Mouse (Mus musculus) C2C12 (cell line): ENCODE measurements at regions not wholly inside any gene's neighbourhood (a gene's known extent, or its start where the extent isn't known, plus 50 kb on each side); places are given as distances from the start of the nearest gene placed in this dataset.

Experiments used
- CTCF ChIP-seq: IDR thresholded peaks from one replicate; pipeline ENCODE4 v1.5.1; 2011; ENCODE audit not compliant: control insufficient read depth, insufficient read depth, insufficient read length
- USF1 ChIP-seq: IDR thresholded peaks from one replicate; pipeline ENCODE4 v1.6.1; 2011; ENCODE audit warnings: low read depth, mild to moderate bottlenecking, control low read depth, moderate library complexity

DNA sequence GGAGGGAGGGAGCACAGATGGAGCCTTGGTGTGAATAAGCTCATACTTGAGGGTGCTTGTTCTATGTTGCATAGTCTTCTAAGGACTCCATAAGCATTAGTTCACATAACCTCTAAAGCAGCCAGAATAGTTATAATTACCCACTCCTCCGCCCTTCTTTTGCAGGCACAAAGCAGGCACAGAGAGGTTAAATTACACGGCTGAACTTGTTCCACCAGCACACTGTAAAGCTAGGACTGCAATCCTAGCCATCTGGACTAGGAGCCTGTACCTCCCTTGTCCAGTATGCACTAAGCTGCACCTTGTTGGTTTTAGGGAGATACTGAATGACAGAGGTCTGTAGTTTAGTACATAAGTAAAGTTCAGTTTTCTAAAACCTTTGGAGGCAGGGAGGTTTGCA lies 330.0 kb downstream of the Plk2 start:
- no peak for TF ChIP-seq CTCF
- no peak for TF ChIP-seq USF1
